Mouse (Mus musculus) adrenal gland, postnatal 14 days (tissue): Measurements from ENCODE around the gene Mlec. TPM values are rescaled to one million over a fixed set of nuclear protein-coding genes. Genes with fewer than 3 reads are reported as not detected.
"Not testable (repeated sequence)": the region's sequence is repeated elsewhere in the genome, so short reads cannot be mapped to it uniquely, and the experiment has no call there.

ENCODE experiments used
- DNase-seq: peaks from one replicate; pipeline ENCODE4 v3.0.0; 2021; ENCODE audit warnings: mixed read lengths
- total RNA-seq: library from RNA; stranded (reverse); gene quantifications from 2 replicates; pipeline ENCODE4 v1.2.3, GENCODE M21; 2021

The Mlec gene
- total RNA-seq, 1 experiment from 2014 or later: 140 TPM

DNA sequence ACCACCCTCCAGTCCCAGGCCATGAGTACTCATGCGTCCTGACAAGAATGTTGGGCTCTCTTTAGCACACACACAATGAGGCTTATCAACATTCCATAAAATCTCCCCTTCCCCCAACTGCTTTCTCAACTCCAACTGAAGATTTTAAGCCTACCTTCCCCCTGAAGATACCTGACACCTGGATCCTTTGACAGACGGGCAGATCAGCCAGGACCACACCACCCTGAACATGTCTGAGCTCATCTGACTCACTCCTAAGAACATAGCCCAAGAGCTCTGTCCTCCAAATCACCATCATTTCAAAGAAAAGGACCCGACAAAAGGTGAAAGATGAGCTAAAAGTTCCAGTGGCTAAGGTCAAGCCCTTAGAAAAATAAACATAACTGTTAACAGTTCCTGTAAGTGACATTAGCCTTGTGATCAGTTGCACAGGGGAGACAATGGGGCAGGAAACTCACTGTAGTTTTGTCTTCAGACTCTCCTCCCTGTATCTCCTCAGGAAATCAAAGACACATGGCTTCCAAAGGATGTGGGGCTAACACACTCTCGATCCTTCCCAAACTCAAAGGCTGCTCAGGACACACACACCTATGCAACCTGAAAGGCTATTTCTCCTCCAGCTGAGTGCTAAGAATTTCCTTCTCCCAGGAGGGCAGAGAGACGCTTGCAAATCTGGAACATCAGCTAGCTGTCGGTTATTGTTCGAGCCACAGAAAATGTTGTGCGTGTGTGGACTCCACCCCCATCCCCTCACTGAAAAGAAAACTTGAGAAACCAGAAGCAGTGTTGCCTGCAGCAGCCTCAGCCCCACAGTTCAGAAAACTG is 5.6 kb downstream of the Mlec start:
- no peak for DNase-seq

DNA sequence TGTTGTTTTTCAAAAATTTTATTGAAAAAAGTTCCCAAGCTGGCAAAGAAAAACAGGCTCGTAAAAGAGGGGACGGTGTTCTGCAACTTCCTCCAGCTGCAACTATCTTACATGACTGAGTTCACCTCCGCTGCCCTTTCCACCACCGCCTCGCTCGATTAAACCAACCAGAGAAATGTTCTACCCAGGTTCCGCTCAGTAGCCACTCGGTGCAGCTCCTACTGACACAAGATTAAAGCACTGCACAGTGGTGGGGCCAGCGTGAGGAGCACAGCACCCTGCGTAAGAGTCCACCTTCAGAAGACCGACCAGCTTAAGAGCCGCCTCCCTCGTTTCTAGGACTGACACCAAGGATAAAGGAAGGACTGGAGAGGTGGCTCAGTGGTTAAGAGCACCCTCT is 6.5 kb downstream of the Mlec start:
- DNase-seq: no peak

DNA sequence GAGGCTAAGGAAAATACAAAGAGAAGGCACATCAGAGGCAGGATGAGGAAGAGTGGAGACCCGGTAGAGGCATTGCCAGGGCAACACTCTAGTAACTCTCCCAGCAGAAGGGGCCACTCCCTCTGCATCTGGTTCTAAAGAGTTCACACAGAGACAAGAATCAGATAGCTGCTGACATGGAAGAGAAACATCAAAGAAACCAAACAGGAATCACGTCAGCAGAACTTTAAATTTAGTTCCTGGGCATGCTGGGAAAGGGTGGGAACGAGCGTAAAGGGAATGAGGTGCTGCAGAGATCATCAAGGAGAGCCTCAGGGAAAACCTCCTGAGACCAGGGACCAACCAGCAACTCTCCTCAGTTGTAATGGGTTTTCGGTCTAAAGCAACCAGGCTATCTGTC is 7.0 kb downstream of the Mlec start:
- DNase-seq: no peak

DNA sequence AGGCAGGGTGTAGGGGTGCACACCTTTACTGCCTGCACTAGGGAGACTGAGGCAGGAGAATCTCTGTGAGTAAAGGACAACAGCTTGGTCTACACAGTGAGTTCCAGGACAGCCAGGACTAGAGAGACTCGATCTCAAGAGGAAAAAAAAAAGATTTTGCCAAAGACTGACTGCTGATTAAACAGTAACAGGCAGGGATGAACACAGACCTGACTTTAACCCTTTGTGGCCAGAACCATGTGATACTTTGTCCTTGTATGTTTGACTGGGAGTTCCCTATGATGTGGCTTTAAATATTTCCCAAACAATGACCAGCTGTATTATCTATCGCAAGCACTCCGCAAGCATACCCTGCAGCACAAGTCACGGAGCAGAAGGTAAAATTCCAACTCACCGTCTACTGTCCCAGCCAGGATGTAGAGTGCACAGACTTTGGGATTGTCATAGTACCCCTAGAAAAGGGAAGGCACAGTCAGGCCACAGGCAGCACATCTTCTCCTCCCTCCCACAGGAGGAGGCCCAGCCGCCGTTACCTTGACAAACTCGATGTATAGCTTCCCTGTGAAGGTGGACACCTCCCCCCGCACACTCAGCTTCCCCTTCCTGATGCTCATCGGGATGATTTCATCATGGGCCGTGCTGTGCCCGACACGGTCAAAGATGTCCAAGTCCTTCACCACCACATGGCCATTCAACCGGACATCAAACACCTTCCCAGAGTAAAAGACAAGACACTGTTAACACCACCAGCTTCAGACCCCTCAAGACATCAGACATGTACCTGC is 8.1 kb downstream of the Mlec start:
- DNase-seq: no peak

DNA sequence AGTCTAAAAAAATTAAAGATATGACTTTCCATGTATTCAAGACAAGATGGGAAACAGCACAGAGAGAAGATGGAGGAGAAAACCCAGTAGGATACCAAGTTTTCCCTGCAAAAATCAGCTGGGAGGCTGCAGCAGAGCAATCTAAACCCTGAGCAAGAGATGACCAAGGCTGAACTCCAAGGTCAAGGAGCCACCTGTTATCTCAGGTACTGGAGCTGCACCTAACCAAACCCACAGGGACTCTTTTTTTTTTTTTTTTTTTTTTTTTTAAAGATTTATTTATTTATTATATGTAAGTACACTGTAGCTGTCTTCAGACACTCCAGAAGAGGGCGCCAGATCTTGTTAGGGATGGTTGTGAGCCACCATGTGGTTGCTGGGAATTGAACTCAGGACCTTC is 9.1 kb downstream of the Mlec start:
- not testable (repeated sequence) for DNase-seq

DNA sequence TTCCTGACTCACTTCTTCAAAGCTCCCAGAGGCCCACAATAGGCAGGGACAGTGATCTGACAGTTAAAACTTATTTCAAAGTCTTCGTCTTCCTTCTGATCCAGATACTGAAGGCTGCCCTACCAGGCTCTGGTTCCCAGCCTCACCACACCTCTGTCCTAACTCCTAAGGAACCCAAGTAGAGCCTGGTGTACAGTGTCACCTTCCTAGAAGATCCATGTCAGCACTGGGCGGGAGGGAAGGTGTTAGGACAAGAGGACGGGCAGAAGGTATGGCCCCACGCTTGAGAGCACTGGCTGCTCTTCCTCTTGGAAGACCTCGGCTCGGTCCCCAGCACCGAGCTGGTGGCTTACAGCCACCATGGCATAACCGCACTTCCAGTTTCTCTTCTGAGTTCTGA is 9.6 kb downstream of the Mlec start:
- no peak for DNase-seq

DNA sequence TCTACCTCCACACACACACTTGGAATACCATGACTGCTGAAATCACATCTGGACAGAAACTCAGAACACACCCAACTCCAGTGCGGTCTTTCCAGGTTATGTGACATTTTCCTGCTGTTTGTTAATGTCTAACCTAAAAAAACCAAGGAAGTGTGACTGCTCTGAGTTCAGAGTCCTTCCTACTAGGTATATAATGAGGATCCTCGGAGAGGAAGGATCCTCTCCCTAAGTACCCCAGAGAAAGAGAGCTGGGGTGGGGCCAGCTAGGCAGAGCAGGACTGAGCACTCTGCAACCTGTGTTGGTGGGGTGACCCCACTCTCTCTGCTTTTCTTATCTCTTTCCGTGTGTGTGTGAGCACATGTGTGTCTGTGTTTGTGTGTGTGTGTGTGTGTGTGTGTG is 10.6 kb downstream of the Mlec start:
- no peak for DNase-seq

DNA sequence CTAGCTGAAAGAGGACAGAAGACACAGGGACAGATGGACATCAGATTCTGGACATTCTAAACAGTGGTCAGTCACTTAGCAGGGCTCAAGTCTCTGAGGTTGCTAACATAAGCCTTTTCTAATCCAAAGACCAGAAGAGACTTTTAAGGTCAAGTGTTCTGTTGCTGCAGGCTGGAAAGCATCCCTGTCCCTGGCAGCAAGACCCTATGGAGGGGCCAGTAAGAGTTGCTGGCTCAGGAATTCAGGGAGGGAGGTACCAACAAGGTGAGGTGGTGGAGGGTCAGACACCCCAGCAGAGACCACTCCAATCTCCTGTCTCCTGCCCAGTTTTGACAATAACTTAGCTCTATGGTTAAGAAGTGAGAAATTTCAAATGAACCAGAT is 11.2 kb downstream of the Mlec start:
- no peak for DNase-seq

DNA sequence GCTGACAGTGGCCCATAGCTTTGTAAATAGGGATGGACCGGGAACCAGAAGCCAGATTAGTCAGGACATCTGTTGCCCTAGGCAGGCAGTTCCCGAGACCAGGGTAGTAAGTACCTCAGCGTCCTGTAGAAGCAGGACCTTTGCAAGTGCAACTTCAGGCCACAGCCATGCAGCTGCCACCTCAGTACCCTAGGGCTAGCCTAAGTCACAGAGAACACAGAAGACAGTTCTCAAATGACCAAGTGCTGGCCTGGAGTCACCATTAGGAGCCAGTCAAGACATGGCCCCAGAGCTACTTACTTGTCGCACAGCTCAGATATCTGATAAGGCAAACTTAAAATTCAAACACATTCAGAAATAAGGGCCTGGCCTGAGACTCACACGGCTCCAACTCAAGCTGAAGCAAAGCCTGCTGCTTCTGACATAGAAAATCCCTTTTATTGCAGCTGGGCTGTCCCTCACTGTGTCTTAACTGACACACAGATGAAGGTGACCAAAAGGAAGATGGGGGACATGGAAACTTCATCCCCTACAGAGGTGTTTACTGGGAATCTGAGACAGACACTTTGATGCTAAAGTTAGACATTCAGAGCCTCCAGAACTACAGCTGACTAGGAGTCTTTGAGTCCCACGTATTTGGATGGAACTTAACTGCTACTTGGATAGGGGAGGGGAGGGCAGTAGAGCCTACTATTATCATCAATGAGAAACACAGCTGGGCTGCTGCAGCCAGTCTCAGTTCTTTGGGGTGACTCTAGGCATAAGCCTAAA is 11.8 kb downstream of the Mlec start:
- DNase-seq: no peak

DNA sequence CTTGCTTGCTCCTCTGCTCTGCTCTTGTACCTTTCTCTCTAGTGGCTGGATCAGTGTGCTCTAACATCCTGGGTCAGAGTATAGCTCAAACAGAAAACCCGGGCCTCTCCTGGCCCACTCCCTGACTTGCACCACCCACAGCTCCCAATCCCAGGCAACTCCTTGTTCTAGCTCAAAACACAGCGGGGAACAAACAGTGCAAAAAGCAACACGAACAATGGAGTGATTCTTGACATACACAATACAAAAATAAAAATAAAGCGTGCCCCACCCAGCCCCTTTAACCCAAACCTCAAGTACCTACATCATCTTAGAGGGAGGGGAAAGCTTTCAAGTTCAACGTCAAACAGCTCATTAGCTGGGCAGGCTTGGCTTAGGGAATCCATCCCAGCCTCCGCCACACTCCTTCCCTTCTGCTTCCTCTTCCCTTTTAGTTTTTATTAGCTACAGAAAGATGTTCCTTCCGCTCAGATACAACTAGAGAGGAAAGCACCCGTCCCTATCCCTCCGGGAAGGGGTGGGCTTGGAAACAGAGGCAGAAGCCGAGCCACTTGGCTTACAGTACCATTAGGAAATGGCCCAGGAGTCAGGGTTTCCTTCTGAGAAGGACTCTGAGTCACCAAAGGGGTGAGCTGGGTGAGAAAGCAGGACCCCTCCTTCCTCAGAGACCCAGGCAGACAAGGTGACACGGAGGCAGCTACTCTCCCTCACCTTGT is 12.6 kb downstream of the Mlec start:
- DNase-seq: no peak

DNA sequence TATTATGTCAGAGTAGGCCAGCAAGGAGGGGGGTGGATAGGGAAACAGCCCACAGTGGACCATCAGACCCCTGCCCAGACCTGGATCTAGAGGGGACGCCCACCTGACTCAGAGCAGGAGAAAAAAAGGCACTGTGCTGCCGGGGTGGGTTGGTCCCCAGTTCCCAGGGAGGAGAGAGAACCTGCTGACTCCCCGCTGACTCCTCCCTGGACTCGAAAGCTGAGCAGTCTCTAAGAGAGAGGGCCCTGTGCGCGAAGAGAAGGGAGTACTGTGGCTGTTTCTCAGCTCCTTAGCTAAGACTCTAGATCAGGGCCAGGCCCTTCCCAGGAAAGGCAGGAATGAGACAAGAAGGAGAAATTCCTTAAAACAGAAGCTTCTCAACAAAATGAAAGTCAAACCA is 13.5 kb downstream of the Mlec start:
- no peak for DNase-seq

DNA sequence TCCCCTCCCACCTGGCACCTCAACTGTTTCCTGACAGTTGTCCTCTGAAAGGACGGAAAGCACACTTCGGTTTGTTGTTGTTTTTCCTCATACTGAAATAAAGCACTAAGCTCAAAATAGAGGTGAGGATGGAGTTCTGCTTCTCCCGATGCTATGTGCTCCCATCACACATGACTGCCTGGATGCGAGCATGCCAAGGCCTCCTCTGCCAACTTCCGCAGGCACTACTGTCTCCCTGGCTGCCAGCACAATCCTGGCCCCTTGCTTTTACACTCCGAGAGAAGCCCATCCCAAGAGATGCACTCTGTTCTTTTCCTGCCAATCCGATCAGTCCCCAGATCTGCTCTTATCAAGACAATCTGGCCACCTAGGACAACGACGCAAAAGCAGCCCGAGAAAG is 14.4 kb downstream of the Mlec start:
- no peak for DNase-seq

DNA sequence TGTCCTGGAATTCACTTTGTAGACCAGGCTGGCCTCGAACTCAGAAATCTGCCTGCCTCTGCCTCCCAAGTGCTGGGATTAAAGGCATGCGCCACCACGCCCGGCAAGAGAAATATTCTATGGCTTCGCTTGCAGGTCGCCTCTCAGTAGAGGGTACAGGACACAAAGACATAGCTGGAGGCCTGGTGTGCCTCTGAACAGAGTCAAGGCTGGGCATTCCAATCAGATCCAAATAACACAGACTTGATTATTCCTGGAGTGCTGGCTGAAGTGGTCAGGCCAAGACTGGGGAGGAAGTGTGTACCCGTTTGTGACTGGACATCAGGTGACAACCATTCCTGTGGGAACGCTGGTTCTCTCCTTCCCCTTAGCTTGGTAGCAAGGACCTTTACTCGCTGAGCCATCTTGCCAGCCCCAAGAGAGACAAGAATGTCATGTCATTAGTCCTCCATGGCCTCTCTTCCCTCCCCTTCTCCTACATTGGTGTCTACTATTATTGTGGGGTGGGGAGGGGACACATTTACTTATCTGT is 15.7 kb downstream of the Mlec start:
- no peak for DNase-seq

DNA sequence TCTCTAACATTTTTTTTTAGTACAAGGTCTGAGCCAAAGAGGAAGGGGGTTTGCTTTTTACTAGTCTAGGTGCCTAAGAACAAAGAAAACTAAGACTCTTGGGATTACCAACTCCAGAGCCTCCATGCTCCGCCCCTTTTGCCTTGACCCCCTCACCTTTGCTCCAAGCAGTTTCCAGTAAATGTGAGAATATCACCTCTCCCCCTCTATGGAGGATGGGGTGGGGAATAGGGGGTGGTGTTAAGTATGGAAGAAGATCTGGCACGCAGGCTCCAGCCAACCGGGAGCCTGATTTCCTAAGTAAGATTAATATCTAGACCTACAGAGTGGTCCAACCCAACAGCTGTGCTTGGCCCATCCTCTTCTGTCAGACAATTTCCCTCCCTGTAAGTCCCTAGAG is 17.3 kb downstream of the Mlec start:
- DNase-seq: no peak

DNA sequence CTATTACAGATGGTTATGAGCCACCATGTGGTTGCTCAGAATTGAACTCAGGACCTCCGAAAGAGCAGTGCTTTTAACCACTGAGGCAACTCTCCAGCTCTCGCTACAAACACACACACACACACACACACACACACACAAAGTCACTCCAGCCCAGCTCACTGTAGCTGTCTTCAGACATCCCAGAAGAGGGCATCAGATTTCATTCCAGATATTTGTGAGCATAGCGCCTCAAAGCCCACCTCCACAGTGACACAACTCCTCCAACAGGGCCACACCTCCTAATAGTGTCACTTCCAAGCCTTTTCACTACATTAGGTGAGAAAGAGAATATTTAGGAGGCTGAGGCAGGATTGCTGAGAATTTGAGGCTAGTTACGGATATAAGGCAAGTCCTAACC is 18.9 kb downstream of the Mlec start:
- no peak for DNase-seq

DNA sequence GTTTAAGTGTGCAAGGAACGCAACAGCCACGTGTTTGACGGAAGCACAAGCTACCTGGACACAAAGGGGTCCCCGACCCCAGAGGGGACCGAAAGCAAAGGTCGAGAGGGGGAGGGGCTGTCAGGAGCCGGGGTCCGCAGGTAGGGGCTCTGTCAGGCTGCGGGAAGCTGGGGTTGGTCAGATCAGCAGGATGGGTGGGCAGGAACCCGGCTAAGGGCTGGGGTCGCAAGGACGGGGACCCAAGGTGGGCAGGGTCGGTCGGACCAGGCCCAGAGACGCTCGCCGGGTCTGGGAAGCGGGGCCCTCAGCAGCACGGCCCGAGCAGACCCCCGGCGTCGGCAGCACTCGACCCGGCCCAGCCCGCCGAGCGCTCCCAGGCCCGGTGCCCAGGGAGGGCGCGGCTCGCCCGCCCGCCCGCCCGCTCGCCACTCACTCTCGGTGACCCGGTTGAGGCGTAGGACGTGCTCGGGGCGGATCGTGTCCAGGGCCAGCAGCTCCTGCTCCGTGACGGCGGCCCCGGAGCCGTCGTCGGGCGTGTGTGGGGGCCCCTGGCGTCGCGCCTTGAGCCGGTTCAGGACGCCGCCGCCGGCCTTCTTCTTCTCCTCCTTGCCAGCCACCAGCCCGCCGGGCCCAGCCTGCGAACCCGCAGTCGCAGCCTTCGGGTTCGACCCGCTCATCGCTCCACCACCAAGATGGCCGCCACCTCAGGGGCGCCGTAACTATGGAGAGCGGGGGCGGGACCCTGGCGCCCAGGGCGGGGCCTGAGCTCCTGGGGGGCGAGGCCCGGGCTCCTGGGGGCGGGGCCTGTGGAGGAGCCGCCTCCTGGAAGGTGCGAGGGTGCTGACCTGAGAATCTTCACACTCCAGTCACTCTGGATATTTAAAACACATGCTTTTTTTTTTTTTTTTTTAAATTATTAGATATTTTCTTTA is 23.5 kb downstream of the Mlec start, which contains the start of gene Unc119b:
TSS of gene Unc119b (minus strand) at position 742 of the 932 bp plus-strand sequence.
- peak; percentile 95 for DNase-seq

DNA sequence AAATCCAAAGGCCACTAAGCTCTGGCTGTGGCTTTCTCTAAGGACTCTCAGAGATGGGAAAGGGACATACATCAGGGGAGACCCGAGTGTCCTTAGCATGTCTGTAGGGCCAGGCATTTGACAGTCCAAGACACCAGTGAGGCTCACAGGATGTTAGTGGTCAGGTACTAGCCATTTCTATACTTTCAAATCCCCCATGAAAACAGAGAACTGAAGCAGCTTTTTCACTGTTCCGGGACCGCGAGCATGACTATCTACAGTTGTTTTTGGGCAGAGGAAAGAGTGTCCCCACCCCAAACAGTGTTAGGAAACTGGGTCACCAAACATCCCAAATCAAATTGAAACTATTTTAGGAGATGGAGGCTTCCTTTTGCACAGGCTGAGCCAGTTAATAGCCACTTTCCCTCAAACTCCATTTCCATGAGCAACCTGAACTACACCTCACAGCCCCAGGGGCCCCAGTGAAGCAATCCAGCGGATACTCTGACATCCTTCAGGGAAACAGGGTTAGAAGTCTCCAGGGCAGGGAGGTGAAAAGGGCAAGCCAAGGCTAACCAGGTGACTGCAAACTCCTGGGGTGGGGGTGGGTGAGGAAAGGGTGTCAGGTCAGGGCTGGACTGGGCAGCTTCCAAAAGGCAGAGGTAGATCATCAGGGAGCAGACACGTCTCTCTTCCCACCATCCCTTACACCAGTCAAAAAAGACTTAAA is 24.5 kb downstream of the Mlec start:
- DNase-seq: no peak

DNA sequence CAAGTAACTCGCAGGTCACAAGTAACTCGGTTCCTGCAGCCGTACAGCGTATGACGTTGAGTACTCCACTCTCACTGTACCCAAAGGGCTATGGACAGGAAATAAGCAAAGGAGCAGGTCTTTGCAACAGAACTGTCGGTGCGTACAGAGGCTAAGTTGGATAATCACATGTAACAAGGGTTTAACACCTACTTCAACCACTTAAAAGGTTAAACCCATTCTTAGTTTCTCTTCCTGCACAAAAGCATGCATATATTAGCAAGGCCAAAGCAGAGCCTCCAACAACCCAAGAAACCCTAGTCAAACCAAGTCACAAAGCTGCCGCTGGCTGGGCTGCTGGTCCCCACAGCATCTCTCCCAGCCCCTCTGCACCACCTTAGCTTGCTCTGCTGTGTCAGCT is 25.5 kb downstream of the Mlec start:
- no peak for DNase-seq

DNA sequence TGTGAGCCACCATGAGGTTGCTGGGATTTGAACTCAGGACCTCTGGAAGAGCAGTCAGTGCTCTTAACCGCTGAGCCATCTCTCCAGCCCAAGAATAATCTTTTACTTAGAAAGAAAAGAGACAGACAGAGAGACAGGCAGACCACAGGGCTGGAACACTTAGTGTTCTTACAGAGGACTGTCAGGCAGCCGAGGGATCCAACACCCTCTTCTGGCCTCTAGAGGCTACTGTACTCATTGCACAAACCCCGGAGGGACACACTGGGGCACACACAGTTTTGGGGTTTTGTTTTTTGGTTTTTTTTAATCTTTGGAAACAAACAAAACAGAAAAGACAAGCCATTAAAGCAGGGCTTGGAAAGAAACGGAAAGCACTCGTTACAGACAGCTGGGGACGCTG is 28.7 kb downstream of the Mlec start:
- no peak for DNase-seq
